Mouse (Mus musculus) hindlimb bud, embryonic 11.5 days (tissue): ENCODE results near the gene Bicra.

ENCODE experiments used
- DNase-seq: peaks from one replicate; pipeline ENCODE4 v3.0.0-alpha.2; 2012; ENCODE audit warnings: low read depth, low spot score; ENCODE audit errors: extremely low spot score

Gene Bicra

DNA sequence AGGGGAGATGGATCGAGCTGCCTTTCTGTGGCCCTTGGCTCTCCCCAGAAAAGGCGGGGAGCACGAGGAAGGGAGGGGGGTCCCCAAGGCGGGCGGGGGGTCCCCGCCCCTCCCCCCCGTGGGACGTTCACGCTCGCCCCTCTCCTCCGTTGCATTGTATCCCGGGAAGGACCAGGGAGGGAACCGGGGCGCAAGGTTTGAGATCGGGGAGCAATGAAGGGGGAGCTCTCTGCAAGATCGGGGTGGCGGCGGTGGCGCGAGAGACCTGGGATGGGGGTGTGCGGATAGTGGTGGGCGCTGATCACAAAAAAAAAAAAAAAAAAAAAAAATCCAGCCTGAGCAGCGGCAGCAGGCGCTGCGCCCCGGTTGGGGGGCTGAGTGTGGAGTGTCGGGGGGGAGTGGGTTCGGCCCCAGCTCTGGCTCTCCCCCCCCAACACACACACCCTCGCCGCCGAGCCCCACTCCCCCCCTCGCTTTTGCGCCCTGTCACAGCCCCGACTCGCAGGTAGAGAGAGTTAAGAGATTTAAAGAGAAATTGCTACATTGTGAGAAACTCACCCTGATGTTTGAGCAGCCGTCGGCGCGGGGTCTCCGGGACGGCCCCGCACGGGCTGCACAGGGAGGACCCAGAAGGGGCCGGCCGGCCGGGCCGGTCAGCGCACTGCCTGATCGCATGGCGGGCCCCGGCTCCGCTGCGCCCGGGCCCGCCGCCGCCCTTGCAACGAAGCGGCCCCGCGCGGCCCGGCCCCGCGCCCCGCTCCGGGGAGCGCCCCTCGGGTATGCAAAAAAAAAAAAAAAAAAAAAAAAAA lies at the start of gene Bicra:
Gene Bicra (minus strand): TSS at position 584 of the 809 bp plus-strand sequence.
- DNase-seq = no peak

DNA sequence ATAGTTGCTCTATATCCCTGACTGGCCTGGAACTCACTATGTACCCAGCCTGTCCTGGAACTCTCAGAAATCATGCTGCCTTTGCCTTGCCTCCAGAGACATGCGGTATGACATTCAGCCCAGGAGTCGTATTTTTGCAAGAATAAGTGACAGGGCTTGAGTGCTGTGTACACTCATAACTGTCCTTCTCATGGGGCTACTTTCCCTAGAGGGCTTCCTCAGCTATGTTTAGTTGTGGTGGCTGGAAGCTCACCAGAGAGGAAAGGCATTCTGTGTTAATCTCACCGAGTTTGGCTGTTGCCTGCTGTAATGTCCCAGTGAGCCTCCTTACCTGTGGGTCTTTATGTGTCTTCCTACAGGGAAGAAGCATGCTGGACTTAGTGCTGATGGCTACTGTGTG lies 46.9 kb upstream of the Bicra start:
- DNase-seq = no peak

DNA sequence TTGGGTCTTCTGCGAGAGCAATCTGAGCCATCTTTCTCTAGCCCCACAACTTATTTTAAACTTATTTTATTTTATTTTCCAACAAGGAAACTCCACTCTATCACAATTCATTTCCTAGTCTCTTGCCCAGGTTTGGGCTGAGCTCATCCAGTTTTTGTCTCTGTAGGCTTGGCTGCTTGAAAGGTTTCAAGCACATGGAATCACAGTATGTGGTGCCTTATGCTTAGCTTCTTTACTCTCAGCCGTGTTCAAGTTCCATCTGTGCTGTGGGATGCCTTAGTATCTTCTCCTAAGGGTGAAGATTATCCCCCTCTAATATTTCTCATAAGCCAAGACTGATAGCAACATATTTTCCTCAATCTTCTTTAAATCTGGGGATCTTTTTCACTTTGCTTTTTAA lies 39.9 kb upstream of the Bicra start:
- DNase-seq = no peak

DNA sequence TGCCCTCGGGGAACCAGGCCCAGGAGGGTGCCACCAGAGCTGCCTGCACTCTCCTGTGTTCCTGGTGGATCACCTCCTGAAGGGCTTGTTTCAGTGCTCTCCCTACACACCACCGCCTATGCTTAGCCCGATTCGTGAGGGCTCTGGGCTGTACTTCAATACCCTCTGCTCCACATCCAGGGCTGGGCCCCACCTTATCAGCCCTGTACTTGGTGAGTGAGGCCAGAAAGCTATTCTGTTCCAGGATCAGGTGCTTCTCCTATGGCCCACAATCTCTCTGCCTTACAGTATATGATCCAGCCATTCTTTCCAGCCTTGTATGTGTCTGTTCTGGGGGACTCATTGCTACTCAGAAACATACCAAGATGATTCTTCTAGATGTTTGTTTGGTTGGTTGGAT lies 35.6 kb upstream of the Bicra start:
- no peak for DNase-seq

DNA sequence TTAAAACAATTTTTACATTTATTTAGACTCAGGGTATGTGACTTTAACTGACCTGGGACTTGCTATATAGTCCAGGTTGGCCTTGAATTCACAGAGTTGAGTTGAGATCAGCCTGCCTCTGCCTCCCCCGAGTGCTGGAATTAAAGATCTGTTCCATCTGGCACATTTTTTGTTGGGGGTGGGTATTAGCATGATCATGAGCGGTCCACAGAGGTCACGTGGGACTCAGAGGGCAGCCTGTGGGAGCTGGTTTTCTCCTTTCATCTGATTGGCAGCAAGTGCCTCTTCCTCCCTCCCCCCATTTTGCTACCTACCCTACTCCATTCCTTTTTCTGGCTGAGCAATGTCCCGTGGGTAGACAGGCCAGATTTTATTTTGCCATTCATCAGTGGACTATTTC lies 32.9 kb upstream of the Bicra start:
- DNase-seq = no peak

DNA sequence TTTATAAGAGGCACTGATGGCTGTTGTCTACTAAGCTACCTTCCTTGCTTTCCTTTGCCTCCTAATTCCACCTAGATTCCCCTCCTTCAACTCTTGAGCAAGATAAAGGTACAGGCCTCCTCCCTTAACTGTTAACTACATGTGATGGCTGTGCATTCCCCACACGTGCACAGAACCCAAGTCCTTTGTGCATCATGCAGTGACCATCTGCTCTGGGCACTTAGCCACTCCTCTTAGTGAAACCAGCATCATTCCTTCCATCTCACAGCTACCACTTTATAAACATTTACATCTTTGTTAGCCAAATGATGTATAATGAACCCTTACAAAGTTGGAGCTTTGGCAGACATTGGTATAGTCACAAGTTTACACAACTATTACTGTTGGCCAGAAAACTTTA lies 32.2 kb upstream of the Bicra start:
- no peak for DNase-seq

DNA sequence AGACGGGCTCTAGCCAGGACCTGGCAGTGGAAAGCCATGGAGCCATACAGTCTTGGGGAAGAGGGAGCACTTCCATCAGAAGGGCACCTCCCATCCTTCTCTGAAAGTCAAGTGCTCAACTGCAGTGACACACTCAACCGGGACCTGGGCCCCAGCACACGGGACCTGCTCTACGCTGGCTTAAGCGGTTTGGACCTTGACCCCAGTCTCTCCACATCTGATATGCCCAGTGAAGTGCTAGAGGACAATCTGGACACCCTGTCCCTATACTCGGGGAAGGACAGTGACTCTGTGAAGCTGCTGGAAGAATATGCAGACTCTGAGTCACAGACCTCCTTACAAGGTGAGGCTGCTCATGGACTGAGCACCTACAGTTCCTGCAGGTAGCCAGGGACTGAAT lies 24.2 kb upstream of the Bicra start:
- DNase-seq = no peak

DNA sequence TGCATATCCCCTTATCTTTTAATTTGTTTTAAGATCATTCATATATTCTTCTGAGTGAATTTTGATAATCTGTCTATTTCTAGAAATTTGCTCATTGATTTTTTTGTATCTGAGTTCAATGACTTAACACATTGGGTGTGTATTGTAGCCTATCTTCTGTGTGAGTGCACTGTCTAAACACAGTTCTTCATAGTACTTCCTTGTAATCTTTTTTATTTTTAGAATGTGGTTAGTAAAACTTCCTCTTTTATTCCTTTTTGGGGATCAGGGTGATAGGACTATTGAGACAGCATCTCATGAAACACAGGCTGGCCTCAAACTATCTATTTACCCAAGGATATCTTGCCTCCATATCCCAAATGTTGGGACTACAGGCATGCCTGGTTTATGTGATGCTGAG lies 23.1 kb upstream of the Bicra start:
- DNase-seq = no peak

DNA sequence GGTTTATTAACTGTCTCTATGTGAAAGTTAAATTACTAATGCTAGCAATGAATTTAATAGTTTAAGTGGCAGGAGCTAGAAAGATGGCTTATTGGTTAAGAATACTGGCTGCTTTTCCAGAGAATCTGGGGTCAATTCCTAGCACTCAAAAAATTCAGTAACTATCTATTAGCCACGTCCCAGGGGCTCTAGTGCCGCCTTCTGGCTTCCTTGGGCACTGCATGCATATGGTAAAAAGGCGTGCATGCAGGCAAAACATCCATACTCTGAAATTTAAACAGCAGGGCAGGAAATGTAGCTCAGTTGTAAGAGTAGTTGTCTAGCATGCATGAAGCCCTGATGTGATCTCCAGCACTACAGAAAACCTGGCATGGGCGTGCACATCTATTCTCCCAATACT lies 15.8 kb upstream of the Bicra start:
- DNase-seq = no peak

DNA sequence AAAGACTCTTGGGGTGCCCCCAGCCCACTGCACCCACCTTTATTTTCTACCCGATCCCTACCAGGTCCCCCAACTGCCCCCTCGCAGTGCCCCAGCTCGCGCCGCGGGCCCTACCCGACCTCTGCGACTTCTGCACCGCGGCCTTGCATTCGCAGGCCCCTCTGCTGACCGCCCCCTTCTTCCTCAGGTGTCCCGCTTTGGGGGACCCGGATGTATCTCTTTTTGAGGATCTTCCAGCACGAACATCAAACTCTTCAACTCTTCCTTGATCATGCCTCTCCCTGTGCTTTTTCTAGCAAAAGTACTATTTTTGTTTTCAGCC lies 14.3 kb upstream of the Bicra start:
- DNase-seq = no peak

DNA sequence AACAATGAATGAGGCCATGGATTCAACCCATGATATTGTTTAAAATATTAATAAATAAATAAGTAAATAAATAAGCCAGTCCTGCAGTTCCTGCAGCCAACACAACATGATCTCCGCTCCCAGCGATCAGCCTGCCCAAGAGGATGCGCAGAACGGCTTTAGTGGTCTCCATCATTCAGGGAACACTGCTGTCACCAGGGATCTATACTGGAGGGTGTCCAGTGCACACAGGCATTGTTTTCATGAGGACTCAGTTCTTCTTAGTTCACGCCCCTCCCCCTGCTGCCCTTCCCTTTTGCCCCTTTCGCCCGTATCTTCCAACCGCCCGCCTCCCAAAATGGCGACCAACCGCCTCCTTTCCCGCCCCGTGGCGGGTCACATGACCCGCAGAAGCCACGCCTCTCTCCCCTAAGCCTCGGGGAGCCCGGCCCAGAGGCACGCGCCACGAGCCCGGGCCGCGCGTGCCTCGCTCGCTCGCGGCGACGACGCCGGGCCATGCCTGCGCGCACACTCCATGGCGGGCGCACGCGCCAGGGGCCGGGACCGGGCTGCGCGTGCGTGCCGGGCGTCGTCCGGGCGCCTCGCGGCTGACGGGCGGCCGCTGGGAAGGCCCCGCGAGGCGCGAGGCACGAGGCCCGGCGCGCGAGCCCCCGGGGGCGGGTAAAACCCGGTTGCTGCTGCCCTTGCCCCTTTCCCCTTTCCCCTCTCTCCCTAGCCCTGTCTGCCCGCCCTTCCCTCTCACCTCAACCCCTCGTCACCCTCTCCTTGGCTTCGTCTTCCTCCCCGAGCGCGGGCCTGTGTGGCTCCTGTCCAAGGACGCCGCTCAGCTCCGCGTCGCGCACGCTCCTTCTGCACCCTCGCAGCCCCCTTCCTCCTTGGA lies 13.7 kb upstream of the Bicra start, which contains the start of gene Zfp541:
Gene Zfp541 (plus strand): TSS at position 596 of the 880 bp plus-strand sequence.
- no peak for DNase-seq

DNA sequence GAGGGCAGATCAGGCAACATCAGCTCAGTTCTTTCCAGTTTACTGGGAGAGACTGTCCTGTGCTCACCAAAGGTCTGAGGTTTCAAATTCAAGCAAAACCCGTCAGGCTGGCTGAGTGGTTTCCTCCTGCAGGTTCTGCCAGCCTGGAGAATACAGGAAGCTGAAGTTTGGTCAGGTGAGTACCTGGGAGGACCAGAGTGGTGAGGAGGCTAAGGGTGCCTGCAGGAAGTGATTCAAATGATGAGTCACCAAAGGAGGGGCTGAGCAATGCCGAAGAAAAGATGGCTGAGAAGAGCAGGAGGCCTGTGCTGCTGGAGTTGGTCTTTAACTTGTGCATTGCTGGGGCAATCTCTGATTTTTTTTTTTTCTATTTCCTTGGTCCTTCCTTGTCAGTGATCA lies 9.4 kb upstream of the Bicra start:
- DNase-seq = no peak

DNA sequence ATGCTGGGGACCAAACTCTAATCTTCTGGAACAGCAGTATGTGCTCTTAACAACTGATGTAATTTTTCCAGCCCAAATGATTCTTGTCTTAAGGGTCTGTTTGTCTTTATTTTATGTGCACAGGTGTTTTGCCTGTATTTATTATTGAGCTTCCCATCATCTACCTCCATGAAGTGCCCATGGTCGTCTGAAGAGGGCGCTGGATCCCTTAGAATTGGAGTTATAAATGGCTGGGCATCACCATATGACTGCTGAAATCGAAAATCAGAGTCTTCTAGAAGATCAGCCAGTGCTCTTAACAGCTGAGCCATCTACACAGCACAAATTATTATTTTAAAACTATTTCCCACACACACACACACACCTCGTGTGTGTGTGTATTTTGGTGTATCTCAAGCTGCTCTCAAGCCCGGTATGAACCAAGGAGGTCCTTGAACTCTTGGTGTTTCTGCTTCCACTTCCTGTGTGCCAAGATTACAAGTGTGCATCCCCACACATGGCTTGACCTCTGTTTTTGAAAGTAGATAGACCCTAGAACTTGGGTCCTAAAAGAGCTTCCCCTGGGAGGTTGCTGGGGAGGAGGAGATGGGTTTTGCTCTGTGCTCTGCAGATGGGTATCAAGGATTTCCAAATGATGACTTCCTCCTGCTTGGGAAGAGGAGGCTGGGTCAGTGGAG lies 8.9 kb upstream of the Bicra start:
- no peak for DNase-seq

DNA sequence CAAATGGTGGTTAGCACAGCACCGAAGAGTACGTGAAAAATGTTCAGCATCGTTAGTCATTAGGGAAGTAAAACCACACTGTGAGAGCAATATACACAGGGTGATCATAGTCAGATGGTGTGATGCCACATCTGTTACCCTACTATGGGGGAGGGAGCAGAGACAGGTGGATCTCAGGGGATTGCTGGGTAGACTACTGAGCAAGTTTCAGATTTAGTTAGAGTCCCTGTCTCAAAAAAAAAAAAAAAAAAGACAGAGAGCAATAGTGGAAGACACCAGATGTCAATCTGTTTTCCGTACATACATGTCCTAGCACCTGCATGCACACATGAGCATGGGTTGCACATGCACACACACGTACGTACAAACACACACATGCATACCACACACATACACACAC lies 7.9 kb upstream of the Bicra start:
- DNase-seq = no peak

DNA sequence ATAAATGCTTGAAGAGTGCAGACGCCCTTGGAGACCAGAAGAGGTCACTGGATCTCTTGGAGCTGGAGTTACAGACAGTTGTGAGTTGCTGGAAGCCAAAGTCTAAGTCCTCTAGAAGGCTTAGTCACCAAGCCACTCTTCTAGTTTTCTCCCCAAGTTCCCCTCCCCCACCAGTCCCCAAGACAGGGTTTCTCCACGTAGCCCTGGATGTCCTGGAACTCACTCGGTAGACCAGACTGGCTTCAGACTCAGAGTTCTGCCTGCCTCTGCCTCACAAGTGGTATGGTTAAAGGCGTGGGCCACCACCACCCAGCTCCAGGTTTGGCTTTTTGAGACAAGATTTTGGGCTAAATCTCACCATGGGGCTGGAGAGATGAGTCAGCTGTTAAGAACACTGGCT lies 7.2 kb upstream of the Bicra start:
- no peak for DNase-seq

DNA sequence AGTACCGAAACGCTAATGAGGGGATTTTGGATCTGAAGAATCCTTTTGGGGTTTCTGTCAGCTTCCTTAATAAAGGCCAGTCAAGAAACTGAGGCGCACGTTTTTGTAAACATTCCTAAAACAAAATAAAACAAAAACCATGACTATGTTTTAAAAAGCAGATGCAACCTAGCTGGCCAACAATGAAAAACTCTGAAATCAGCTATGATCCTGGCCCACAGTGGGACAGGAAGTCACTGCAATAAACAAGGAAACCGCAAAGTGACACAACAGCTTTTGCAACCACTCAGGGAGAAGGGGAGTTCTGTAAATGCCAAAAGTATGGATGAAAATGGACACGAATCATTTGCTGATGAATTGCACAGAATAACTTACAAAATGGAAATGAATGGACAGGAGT lies 5.4 kb upstream of the Bicra start:
- no peak for DNase-seq

DNA sequence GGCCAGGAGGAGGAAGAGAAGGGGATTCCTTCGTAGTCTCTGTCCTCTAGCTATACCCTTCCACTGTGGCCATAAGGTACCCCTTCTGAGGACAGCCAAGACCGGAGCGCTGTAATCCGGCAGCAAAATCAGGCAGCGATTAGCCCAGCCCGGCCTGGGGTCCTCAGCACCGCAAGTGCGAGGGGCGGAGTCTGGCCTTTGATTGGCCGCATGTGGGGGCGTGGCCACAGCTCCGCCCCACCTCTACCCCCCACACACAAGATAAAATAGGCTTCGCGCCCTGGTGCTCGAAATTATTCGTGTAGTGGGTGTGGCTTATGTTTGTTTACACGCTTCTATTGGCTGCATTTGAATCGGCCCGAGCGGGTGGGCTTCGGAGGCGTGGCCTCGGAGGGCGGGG lies 5.0 kb upstream of the Bicra start:
- peak; percentile 84 for DNase-seq

DNA sequence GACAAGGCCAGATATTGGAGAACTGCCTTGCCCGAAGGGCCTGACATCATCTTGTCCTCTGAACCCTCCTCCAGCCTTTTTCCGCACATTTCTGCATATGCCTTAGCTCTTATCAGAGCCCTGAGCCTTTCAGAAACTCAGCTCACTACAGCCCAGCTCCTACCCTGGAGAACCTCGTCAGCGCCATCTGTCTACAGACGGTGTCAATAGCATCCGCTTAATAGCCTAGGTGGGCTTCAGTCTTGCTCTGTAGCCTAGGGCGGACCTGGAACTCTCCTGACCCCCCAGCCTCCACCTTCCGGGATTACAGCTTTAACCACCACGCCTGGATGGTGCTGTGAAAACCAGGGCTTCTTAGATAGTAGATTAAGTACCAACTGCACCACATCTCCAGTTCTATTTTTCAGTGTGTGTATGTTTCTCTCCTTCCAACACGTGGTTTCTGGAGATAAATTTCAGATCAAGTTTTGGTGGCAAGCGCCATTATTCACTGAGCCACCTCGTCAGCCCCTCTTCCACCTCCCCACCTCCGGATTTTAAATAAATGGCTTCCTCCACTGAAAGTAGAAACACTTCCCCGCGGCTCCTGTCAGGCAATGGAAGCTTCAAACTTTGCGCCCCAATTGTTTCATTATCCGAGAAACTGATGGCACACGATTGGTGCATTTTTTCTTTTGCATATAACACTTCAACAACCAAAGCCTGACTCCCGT lies 4.3 kb upstream of the Bicra start:
- no peak for DNase-seq

DNA sequence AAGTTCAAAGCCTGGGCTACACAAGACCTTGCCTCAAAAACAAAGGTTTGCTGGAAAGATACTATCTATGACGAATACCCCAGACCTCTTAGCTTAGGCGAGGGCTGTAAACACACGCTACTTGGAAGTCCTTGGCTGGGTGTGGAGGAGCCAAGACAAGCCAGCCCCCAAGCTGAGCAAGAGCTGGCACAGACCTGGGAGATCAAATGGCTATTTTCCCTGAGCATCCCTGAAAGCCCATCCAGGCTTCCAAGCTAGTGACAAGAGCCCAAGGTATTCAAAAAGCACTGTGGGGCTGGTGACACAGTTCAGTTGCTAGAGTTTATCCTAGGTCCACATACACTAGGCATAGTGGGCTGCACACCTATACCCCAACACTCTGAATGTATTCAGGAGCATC lies 2.9 kb upstream of the Bicra start:
- no peak for DNase-seq

DNA sequence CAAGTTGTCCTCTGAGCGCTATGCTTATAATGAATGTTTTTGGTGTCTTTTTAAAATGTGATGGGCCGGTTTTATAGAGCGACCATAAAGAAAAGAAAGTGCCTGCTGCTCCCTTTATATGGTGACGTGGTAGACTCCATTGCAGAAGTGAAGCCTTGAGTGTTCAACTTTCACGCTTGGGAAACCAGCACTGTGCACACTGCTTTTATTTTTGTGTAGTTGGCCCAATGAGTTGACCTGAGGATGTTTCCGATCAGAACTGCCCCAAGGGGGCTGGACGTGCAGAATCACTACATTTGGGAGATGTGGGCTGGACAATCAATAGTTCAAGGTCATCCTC lies 1.8 kb upstream of the Bicra start:
- no peak for DNase-seq
